Mouse (Mus musculus): Measurements from ENCODE around the gene Sigmar1.

GRCm38 (mm10) chr4:41740380-41741157 is 15.4 kb downstream of the Sigmar1 start:
- TF ChIP-seq CTCF (IDR thresholded peaks at IDR 0.05; ENCODE audit: control insufficient read depth, insufficient read depth, insufficient replicate concordance, low read depth, low read length) (no peak), POLR2A (IDR thresholded peaks at IDR 0.05; ENCODE audit: control insufficient read depth, low read depth, low read length) (no peak)

Data from testis, adult 2 months (tissue).